Mouse (Mus musculus) MEL (cell line): ENCODE measurements at regions not wholly inside any gene's neighbourhood (a gene's known extent, or its start where the extent isn't known, plus 50 kb on each side); places are given as distances from the start of the nearest gene placed in this dataset.

Source experiments
- BHLHE40 ChIP-seq: IDR thresholded peaks from 2 replicates; pipeline ENCODE4 v1.6.1; 2012; ENCODE audit warnings: low read depth, mild to moderate bottlenecking, inconsistent platforms, low read length, improper control_type of control experiment, borderline replicate concordance
- CHD1 ChIP-seq: IDR thresholded peaks from 2 replicates; pipeline ENCODE4 v1.6.1; 2012; ENCODE audit warnings: low read depth, mild to moderate bottlenecking, inconsistent platforms, low read length, improper control_type of control experiment
- CHD2 ChIP-seq: IDR thresholded peaks from 2 replicates; pipeline ENCODE4 v1.6.1; 2011; ENCODE audit warnings: low read length, improper control_type of control experiment
- CTCF ChIP-seq, 3 experiments: IDR thresholded peaks in 2 of 3; conservative IDR thresholded peaks in 1 of 3; 2 replicates each; pipeline ENCODE4 v1.5.1; 2011 to 2012; ENCODE audit warnings: low read length in 3 of 3, low read depth in 2 of 3, mild to moderate bottlenecking in 2 of 3, improper control_type of control experiment in 1 of 3, inconsistent platforms in 1 of 3, mixed read lengths in 1 of 3, moderate library complexity in 1 of 3; ENCODE audit not compliant: control insufficient read depth in 1 of 3, insufficient read depth in 1 of 3, poor library complexity in 1 of 3, severe bottlenecking in 1 of 3
- EP300 ChIP-seq, 2 experiments: IDR thresholded peaks; 2 replicates each; pipeline ENCODE4 v1.6.1; 2011; ENCODE audit warnings: improper control_type of control experiment in 2 of 2, low read length in 2 of 2, low read depth in 1 of 2, mild to moderate bottlenecking in 1 of 2
- GATA1 ChIP-seq: IDR thresholded peaks from 2 replicates; pipeline ENCODE4 v1.6.1; 2011; ENCODE audit warnings: low read depth, low read length, improper control_type of control experiment
- MAX ChIP-seq: IDR thresholded peaks from 2 replicates; pipeline ENCODE4 v1.6.1; 2011; ENCODE audit warnings: low read length, improper control_type of control experiment
- MXI1 ChIP-seq: IDR thresholded peaks from 2 replicates; pipeline ENCODE4 v1.6.1; 2011; ENCODE audit warnings: mild to moderate bottlenecking, low read depth, low read length, improper control_type of control experiment
- NELFE ChIP-seq: IDR thresholded peaks from 2 replicates; pipeline ENCODE4 v1.6.1; 2011; ENCODE audit warnings: low read depth, low read length, improper control_type of control experiment
- NRF1 ChIP-seq: IDR thresholded peaks from 2 replicates; pipeline ENCODE4 v1.6.1; 2014; ENCODE audit warnings: low read depth, mild to moderate bottlenecking, inconsistent platforms, low read length, improper control_type of control experiment, moderate library complexity; ENCODE audit not compliant: poor library complexity, insufficient read depth, severe bottlenecking
- POLR2A ChIP-seq, 2 experiments: IDR thresholded peaks; 2 replicates each; pipeline ENCODE4 v1.6.1; 2011 to 2012; ENCODE audit warnings: low read length in 2 of 2, mild to moderate bottlenecking in 2 of 2, control low read depth in 1 of 2, improper control_type of control experiment in 1 of 2, low read depth in 1 of 2, moderate library complexity in 1 of 2; ENCODE audit not compliant: control insufficient read depth in 1 of 2, insufficient read depth in 1 of 2, poor library complexity in 1 of 2
- TAL1 ChIP-seq: IDR thresholded peaks from 2 replicates; pipeline ENCODE4 v1.6.1; 2012; ENCODE audit warnings: mild to moderate bottlenecking, inconsistent platforms, low read length, moderate library complexity, mixed read lengths
- UBTF ChIP-seq: IDR thresholded peaks from 2 replicates; pipeline ENCODE4 v1.6.1; 2012; ENCODE audit warnings: low read depth, mild to moderate bottlenecking, inconsistent platforms, low read length, improper control_type of control experiment, moderate library complexity, borderline replicate concordance; ENCODE audit not compliant: insufficient read depth
- ZNF384 ChIP-seq: IDR thresholded peaks from 2 replicates; pipeline ENCODE4 v1.6.1; 2012; ENCODE audit warnings: low read depth, mild to moderate bottlenecking, inconsistent platforms, low read length, improper control_type of control experiment

GRCm38 (mm10) chr10:61007403-61007802 is 81.7 kb upstream of the Pcbd1 start:
- TF ChIP-seq NELFE (no peak), CTCF (IDR thresholded peaks at IDR 0.05 in 2 of 3, conservative IDR thresholded peaks at IDR 0.05 in 1 of 3; ENCODE audit: control insufficient read depth in 1 of 3, insufficient read depth in 1 of 3, low read depth in 2 of 3, low read length in 3 of 3, poor library complexity in 1 of 3, severe bottlenecking in 1 of 3) (no peak), UBTF (no peak), EP300 (IDR thresholded peaks at IDR 0.05; ENCODE audit: low read depth in 1 of 2, low read length in 2 of 2) (no peak), CHD2 (no peak), TAL1 (no peak), BHLHE40 (no peak), CHD1 (no peak), GATA1 (no peak), POLR2A (IDR thresholded peaks at IDR 0.05; ENCODE audit: control insufficient read depth in 1 of 2, insufficient read depth in 1 of 2, low read depth in 1 of 2, low read length in 2 of 2, poor library complexity in 1 of 2) (no peak), MAX (no peak), NRF1 (no peak), MXI1 (no peak), ZNF384 (no peak)
